Mouse (Mus musculus) spleen, adult 2 months (tissue): ENCODE data around the gene Gm45808.

Experiments used
- CTCF ChIP-seq: fragments of 200-500 bp; IDR thresholded peaks from 2 replicates; pipeline ENCODE4 v1.5.1; 2011; ENCODE audit warnings: mild to moderate bottlenecking, inconsistent platforms; ENCODE audit not compliant: insufficient read depth, insufficient read length, insufficient replicate concordance; ENCODE audit errors: extremely low read depth
- POLR2A ChIP-seq: fragments of 200-500 bp; IDR thresholded peaks from 2 replicates; pipeline ENCODE4 v1.6.1; 2011; ENCODE audit warnings: low read depth, low read length, inconsistent platforms

GRCm38 (mm10) chr7:45481374-45481927 is 5.2 kb downstream of the Gm45808 start, which contains the start of gene Tulp2:
- TF ChIP-seq CTCF = no peak
- no peak for TF ChIP-seq POLR2A
